Mouse (Mus musculus): Measurements from ENCODE around the gene Gm49405.
A peak's percentile ranks its signal among the peaks of the same experiment; 100 is the strongest.

Gm49405 gene

GRCm38 (mm10) chr19:4051741-4052515 lies 51.5 kb downstream of the Gm49405 start:
- peak; percentile 83 for DNase-seq (ENCODE audit: low spot score)

GRCm38 (mm10) chr19:4052516-4053030 lies 52.1 kb downstream of the Gm49405 start:
- no peak for DNase-seq (ENCODE audit: low spot score)

DNA sequence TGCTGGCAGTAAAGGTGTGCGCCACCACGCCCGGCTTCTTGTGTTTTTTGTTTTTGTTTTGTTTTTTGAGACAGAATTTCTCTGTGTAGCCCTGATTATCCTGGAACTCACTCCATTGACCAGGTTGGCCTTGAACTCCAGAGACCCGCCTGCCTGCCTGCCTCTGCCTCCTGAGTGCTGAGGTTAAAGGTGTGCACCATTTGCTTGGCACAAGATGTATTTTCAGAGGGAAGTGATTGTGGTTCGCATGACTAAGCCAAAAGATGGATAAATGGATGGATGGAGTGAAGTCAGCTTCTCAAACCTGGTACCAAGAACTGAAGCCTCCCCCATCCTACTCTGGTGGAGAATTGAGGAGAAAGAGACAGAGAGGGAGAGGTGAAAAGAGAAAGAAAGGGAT lies 54.2 kb downstream of the Gm49405 start:
- DNase-seq (ENCODE audit: low spot score) = no peak
